Mouse (Mus musculus) T-cell, adult 2 months (primary cell): Measurements from ENCODE around the gene Pdk1.
"Not testable (repeated sequence)": the region's sequence is repeated elsewhere in the genome, so short reads cannot be mapped to it uniquely, and the experiment has no call there.

Experiments used
- DNase-seq: peaks from one replicate; pipeline ENCODE4 v3.0.0; 2022; ENCODE audit warnings: low spot score

The Pdk1 gene

DNA sequence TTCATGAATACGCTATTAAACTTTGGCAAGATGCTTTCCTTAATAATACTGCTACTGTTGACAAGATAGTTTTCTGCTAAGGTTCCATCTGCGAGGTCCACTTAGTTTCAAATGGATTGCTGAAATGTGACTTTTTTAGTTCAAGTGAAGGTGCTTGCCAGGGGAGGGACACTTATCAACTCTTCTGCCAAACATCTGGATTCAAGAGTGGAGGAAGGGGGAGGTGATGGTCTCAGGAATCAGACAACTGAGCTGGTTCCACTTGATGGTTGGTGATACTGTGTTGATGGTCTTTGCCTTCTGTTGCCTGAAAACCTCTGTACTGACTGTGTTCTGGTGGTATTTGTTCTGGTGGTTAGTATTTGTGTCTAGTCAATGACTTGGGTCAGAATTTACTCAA lies 1.4 kb downstream of the Pdk1 start:
- DNase-seq: no peak

DNA sequence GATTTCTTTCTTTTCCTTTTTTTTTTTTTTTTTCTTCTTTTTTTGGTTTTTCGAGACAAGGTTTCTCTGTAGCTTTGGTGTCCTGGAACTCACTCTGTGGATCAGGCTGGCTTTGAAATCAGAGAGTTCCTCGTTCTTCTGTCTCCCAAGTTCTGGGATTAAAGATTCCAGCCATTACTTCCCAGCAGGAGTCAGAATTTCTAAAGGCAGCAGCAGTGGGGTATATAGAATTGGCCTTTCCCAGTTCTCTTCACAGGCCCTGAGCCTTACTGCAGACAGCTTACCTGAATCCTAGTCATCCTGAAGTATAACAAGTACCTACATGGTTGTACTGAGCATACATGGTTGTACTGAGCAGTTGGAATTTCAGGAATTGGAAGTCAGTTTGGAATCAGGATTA lies 1.8 kb downstream of the Pdk1 start:
- no peak for DNase-seq

DNA sequence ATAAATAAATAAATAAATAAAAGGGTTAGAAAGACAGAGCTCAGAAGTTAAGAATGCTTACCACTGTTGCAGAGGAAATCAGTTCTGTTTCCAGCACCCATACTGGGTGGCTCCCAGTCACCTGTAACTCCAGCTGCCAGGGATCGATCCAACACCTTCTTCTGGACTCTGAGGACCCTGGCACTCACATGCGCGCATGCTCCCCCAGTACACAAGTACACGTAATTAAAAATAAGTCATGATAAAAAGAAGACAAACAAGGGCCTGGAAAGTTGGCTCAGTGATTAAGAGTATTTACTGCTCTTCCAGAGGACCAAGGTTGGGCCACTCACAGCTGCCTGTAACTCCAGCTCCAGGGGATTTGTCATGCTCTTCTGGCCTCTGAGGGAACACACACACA lies 4.8 kb downstream of the Pdk1 start:
- no peak for DNase-seq

GRCm38 (mm10) chr2:71878441-71878840 lies 5.4 kb downstream of the Pdk1 start:
- peak; percentile 8 for DNase-seq

- DNase-seq: no peak
Measured at GRCm38 (mm10) chr2:71878943-71879342, 5.9 kb downstream of the Pdk1 start.

DNA sequence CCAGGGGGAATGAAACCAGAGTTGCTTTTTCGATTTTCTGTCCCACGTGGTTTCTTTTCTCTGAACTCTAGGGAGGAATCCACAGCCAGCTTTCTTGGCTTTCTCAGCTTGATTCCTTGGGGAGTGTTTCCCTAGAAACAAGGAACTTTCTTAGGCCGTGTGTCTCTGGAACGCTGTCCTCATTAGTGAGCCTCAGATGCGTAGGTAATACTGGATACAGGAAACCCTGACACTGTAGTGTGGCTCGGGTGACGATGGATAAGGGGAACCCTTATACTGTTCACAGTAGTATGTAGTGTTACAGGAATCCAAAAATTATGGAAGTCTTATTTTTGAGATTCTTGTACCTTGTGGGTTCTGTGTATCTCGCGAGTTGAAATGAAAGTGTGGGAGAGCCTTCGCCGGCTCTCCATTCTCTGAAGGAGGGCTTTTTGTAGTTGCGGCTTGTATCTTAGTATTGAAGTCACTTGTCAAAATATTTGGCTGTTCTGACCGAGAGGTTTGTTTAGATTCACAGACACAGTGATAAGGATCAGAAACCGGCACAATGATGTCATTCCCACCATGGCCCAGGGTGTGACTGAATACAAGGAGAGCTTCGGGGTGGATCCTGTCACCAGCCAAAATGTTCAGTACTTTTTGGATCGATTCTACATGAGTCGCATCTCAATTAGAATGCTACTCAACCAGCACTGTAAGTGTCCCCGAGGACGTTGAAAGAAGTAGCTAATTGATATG lies 10.1 kb downstream of the Pdk1 start:
- no peak for DNase-seq

DNA sequence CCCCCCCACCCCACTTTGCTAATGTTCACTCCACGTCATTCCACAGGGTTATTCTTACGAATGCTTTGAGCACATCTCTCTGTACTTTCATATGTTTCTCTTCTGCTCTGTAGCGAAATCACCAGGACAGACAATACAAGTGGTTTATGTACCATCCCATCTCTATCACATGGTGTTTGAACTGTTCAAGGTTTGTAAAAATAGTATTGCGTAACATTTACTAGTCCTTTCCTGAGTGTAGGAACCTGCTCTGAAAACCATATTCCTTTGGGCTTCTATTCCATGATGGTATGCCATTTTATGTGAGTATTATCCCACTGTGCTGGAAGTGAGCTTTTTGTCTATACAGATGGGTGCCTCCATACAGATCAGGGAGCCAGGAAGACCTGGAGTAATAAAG lies 14.2 kb downstream of the Pdk1 start:
- DNase-seq: no peak

DNA sequence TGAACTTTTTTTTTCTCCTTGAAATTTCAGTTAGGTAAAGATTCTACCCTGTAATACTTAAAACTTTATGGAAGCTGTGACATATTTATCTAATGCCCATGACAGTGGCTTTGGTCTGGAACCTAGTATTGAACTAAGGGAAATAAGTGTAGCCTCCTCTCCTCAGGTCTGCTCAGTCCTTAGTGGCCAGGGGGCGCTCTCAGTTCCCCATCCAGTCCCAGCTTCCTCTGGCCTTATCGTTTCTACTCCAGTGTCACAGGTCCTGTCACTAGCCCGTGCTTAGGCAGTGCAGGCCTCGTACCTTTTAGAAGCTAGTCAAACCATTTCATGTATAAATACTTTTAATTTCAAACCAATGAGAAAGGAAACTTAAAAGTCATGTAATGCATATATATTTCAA lies 15.4 kb downstream of the Pdk1 start:
- no peak for DNase-seq

GRCm38 (mm10) chr2:71891536-71891935 lies 18.5 kb downstream of the Pdk1 start:
- no peak for DNase-seq

- DNase-seq: no peak
Measured at GRCm38 (mm10) chr2:71892741-71893349, 19.8 kb downstream of the Pdk1 start.

- no peak for DNase-seq
Measured at GRCm38 (mm10) chr2:71895596-71896286, 22.7 kb downstream of the Pdk1 start.

DNA sequence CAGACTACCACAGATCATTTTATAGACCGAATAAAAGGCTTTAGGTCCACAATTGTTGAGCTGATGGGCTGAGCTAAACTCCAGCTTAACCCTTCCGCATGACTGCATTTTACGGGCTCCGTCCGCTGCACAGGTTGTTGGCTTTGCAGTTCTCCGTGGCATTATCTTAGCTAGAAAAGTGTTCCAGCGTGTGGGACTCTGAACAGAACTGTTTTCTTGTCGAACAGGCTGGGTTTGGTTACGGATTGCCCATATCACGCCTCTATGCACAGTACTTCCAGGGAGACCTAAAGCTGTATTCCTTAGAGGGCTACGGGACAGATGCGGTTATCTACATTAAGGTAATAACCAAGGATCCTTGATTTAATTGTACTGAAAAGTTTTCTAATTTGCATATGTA lies 24.4 kb downstream of the Pdk1 start:
- no peak for DNase-seq

DNA sequence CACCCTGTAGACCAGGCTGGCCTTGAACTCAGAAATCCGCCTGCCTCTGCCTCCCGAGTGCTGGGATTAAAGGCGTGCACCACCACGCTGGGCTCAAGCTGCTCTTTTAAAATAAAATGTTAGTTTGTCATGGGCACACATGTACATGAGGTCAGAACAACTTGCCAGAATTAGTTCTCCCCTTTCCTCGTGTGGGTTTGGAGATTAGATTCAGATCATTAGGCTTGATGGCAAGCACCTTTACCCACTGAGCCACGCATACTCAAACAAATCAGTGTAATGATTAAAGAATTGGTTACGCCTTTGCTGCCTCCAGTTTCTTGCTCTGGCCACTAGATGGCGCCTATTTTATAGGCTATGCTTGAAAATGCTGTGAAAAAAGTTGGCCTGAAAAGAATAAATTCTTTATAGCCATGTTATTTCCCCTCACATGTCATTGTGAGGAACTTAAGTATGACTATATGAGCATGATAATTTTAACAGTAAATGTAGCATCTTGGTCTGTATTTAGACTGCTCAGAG lies 25.4 kb downstream of the Pdk1 start:
- DNase-seq: peak; percentile 33

DNA sequence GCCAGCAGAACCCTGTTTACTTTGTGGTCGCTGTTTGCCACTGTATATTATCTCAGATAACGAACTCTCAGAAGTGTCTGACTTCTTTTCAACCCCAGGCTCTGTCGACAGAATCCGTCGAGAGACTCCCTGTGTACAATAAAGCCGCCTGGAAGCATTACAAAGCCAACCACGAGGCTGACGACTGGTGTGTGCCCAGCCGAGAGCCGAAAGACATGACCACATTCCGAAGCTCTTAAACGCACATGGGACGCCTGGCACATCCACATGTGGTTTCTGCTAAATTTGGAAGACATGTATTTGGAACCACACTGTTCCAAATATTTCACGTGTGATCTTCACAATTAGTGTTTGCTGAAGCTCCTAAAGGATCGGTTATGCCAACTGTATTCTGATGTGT lies 26.9 kb downstream of the Pdk1 start:
- no peak for DNase-seq

GRCm38 (mm10) chr2:71905154-71905553 lies 32.1 kb downstream of the Pdk1 start:
- DNase-seq: no peak

GRCm38 (mm10) chr2:71906356-71906755 lies 33.3 kb downstream of the Pdk1 start:
- not testable (repeated sequence) for DNase-seq

GRCm38 (mm10) chr2:71913911-71914310 lies 40.9 kb downstream of the Pdk1 start:
- no peak for DNase-seq

DNA sequence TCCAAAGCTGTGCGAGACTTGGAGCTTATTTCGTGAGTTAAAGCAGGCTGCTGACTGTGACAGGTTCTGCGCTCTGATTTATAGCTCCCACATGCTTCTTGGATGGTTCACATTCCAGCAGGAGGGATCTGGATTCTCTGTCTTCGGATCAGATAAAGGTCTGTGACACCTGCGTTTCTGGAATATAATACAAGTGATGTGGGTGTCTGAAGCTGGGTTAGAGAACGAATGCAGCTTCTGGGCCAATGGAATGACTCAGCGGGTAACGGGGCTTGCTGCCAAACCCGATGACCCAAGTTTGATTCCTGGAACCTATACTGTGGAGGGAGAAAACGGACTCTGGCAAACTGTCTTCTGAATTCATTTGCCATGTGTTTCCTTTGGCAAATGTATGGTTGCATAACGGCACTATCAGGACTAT lies 46.2 kb downstream of the Pdk1 start:
- DNase-seq: no peak

- DNase-seq: not testable (repeated sequence)
Measured at GRCm38 (mm10) chr2:71924931-71925330, 51.9 kb downstream of the Pdk1 start.

DNA sequence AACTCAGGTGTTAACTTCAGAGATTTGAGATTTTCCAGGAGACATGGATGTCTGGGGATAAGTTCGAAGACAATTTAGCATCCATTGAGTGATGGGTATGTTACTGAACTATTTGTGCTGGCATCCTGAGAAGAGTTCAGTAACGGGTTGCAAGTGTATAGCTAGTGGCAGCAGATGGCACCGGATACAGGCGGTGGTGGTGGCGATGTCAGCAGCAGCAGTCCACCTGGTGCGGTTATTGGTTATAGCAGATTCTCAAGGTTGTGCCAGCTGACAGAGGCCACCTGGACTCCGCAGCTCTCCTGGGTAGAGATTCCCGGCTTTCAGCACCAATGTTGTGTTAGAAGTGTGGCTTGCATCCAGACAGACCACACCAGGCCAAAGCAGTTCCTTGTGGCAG lies 61.0 kb downstream of the Pdk1 start:
- no peak for DNase-seq

DNA sequence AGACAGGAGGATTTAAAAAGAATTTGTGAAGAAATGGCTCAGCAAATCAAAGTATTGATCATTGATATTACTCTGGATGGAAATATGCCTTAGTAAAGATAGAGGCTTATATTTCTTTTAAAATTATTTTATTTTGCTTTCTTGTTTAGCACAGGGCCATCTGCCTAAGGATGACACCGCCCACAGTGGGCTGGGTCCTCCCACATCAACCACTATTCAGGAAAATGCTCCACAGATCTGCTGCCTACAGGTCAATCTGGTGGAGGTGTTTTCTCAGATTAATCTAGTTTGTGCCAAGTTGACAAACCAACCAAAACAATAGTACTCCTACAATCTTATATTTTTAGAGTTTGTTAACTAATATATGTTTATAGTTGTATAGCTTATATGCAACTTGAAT lies 63.7 kb downstream of the Pdk1 start:
- no peak for DNase-seq

GRCm38 (mm10) chr2:71937649-71938308 lies 64.8 kb downstream of the Pdk1 start:
- DNase-seq: no peak
